Mouse (Mus musculus) lung, embryonic 14.5 days (tissue): Measurements from ENCODE around the gene Trim38. TPM values are rescaled to one million over a fixed set of nuclear protein-coding genes. Genes with fewer than 3 reads are reported as not detected.

Source experiments
- ATAC-seq: fragments of 200-750 bp; cut with Nextera tagmentation; 2 replicates; pipeline ENCODE4 v1.8.0; 2017; ENCODE audit warnings: mild to moderate bottlenecking, moderate TSS enrichment, moderate library complexity; ENCODE audit not compliant: insufficient read depth
- DNase-seq: peaks from one replicate; pipeline ENCODE4 v3.0.0-alpha.2; 2015
- H3K27ac ChIP-seq: fragments of 300-500 bp; sonication (generic); 2 replicates; pipeline ENCODE4 v1.5.1; 2014; ENCODE audit warnings: low read depth, mild to moderate bottlenecking, moderate library complexity
- H3K27me3 ChIP-seq: fragments of 300-500 bp; sonication (generic); 2 replicates; pipeline ENCODE4 v1.6.1; 2014; ENCODE audit warnings: low read length, control low read depth; ENCODE audit not compliant: insufficient read depth
- H3K36me3 ChIP-seq: fragments of 300-500 bp; sonication (generic); 2 replicates; pipeline ENCODE4 v1.6.1; 2014; ENCODE audit warnings: control low read depth; ENCODE audit not compliant: insufficient read depth
- H3K4me1 ChIP-seq: fragments of 300-500 bp; sonication (generic); 2 replicates; pipeline ENCODE4 v1.6.1; 2014; ENCODE audit warnings: antibody characterized with exemption, control low read depth; ENCODE audit not compliant: insufficient read depth
- H3K4me2 ChIP-seq: fragments of 300-500 bp; sonication (generic); 2 replicates; pipeline ENCODE4 v1.6.1; 2014; ENCODE audit warnings: mild to moderate bottlenecking
- H3K4me3 ChIP-seq: fragments of 300-500 bp; sonication (generic); 2 replicates; pipeline ENCODE4 v1.5.1; 2014; ENCODE audit warnings: low read depth, low read length
- H3K9ac ChIP-seq: fragments of 300-500 bp; sonication (generic); 2 replicates; pipeline ENCODE4 v1.6.1; 2014
- H3K9me3 ChIP-seq: fragments of 300-500 bp; sonication (generic); 2 replicates; pipeline ENCODE4 v1.6.1; 2016; ENCODE audit warnings: low read depth, low read length, control low read depth
- CTCF ChIP-seq: IDR thresholded peaks from 2 replicates; pipeline ENCODE4 v1.5.1; 2016; ENCODE audit warnings: antibody characterized with exemption, low read depth
- WGBS: fragments of 180-500 bp; shearing (Covaris S2); extraction: QIAGEN DNeasy Blood & Tissue Kit; methylation state at CpG from one replicate; pipeline ENCODE4 v1.1.7; 2014; 5-methylcytosine and 5-hydroxymethylcytosine counted together
- polyA plus RNA-seq: library from polyadenylated mRNA; unstranded; fragments of >200 nt; fragmentation: Nextera tagmentation; extraction: Ambion mirVana; gene quantifications from 2 replicates; pipeline ENCODE4 v1.2.1, GENCODE M21; 2014

The Trim38 gene
- polyA plus RNA-seq, 1 experiment from 2014 or later = not detected

DNA sequence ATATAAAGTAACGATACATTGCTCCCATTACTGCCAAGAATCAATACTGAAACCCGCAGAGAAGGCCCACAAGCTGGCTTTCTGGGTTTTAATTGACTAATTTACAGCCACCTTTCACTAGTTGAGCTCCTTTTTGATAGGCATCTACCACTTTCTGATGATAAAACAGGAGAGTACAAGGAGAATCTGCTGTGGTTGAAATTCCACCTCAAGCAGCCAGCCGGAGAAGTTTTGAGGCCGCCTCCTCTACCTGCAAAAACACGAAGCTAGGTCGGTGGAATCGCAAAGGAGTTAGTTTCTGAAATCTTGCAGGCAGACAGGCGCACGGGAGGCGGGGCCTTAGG lies 6.5 kb upstream of the Trim38 start:
- Histone ChIP-seq H3K9me3 (no peaks in the 10 kb centered on the region), H3K9ac (peak overlapping the region; percentile 76), H3K27me3 (no peaks in the 10 kb centered on the region), H3K4me1 (peaks cover 5% of the 10 kb centered on the region; the same call in 1 of the 2 replicates), H3K4me2 (peak overlapping the region; percentile 90), H3K27ac (peak overlapping the region; percentile 99), H3K4me3 (peak overlapping the region; percentile 54), H3K36me3 (no peaks in the 10 kb centered on the region)
- WGBS = under 1% methylated on average over 10 of the region's 10 CpGs
- ATAC-seq (no peak), DNase-seq (no peak)
- TF ChIP-seq CTCF = no peak

DNA sequence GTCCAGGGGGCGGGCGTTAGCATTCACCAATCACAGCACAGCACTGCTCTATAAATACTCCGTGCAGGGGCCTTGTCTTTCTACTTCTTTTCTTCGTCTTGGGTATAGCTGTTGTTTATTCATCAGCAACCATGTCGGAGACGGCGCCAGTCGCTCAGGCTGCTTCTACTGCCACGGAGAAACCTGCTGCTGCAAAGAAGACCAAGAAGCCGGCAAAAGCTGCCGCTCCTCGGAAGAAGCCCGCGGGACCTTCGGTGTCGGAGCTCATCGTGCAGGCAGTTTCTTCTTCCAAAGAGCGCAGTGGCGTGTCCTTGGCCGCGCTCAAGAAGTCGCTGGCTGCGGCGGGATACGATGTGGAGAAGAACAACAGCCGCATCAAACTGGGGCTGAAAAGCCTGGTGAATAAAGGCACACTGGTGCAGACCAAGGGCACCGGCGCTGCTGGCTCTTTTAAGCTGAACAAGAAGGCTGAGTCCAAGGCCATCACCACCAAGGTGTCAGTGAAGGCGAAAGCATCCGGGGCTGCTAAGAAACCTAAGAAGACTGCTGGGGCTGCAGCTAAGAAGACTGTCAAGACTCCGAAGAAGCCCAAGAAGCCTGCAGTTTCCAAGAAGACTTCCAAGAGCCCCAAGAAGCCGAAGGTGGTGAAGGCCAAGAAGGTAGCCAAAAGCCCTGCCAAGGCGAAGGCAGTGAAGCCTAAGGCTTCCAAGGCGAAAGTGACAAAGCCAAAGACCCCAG lies 6.0 kb upstream of the Trim38 start, which contains the start of gene Hist1h1a:
Gene Hist1h1a, plus strand, starts transcription at position 81 of the 738 bp plus-strand sequence.
- H3K4me1 ChIP-seq = peaks cover 5% of the 10 kb centered on the region; the same call in 1 of the 2 replicates
- DNase-seq = peak; percentile 98
- peak within 1 kb of the TSS; percentile 76 for H3K9ac ChIP-seq
- TF ChIP-seq CTCF = no peak
- H3K4me2 ChIP-seq = peak within 1 kb of the TSS; percentile 90
- peak within 1 kb of the TSS; percentile 99 for H3K27ac ChIP-seq
- 2% methylated on average over 34 of the region's 34 CpGs for WGBS
- no peaks in the 10 kb centered on the region for H3K27me3 ChIP-seq
- peak within 1 kb of the TSS; percentile 54 for H3K4me3 ChIP-seq
- peak; percentile 68 for ATAC-seq
- no peaks in the 10 kb centered on the region for H3K36me3 ChIP-seq
- H3K9me3 ChIP-seq = no peaks in the 10 kb centered on the region

DNA sequence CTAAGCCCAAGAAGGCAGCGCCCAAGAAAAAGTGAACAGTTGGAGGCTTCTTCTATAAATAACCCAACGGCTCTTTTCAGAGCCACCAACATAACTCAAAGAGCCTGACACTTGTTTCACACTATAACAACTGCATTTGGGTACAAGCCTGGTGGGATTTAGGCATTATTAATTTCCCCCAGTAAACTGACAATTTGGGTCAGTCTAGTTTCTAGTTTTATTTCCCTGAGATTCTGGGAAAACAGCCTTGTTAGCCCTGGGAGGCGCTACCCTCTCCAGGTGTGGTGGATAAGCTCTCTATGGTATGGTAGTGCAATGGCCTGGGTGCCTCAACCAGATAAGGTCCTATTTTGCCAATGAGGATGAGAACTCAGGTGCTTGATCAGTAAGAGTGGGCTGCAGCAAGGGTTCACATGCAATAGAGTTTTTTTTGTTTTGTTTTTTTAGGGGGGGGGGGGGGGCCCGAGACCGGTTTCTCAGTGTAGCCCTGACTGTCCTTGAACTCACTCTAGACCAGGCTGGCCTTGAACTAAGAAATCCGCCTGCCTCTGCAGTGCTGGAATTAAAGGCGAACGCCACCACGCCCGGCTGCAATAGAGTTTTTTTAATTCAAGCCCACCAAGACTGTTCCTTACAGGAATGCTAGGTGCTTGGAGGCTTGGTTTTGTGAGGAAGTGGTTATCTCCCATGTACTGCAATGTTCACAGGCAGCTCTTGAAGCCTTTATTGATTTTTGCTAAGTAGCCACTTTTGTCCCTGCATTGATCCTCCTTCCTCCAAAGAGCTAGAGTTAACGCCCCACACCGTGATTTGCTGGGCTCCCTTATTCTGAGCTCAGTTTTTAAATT lies 5.2 kb upstream of the Trim38 start:
- 27% methylated on average over 11 of the region's 12 CpGs for WGBS
- ATAC-seq = no peak
- DNase-seq = peak; percentile 38

DNA sequence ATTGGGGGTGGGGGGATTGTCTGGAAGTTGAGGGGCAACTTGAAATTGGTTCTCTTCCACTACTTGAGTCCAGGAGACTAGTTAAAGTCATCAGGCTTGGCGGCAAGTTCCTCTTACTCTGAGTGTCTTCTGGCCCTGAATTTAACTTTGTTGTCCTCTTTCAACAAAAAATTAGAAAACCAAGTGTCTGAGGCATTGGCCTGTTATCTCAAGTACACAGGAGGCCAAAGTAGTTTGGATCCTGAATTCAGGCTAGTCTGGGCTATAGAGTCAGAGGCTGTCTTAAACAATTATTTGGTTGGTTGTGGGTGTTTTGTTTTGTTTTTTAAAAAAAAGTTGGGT lies 4.6 kb upstream of the Trim38 start:
- ATAC-seq = no peak
- no peaks in the 10 kb centered on the region for H3K36me3 ChIP-seq
- no peak for TF ChIP-seq CTCF
- DNase-seq = no peak
- peak overlapping the region; percentile 66; the same call in 1 of the 2 replicates for H3K27ac ChIP-seq
- H3K9ac ChIP-seq = 0 out of 2 replicates have a peak overlapping the region, but pooled peaks have one; percentile 76
- no peaks in the 10 kb centered on the region for H3K9me3 ChIP-seq
- H3K4me3 ChIP-seq = no peak overlapping the region
- H3K27me3 ChIP-seq = no peaks in the 10 kb centered on the region
- peaks cover 5% of the 10 kb centered on the region; the same call in 1 of the 2 replicates for H3K4me1 ChIP-seq
- peak overlapping the region; percentile 90; the same call in 1 of the 2 replicates for H3K4me2 ChIP-seq
- WGBS = 44% methylated on average over 1 of the region's 1 CpGs

More for the DNA sequence above, 5.2 kb upstream of the Trim38 start:
- H3K4me3 ChIP-seq = peak overlapping the region; percentile 54
- peak overlapping the region; percentile 90 for H3K4me2 ChIP-seq
- H3K9ac ChIP-seq = peak overlapping the region; percentile 76
- no peak for TF ChIP-seq CTCF
- peaks cover 5% of the 10 kb centered on the region; the same call in 1 of the 2 replicates for H3K4me1 ChIP-seq
- H3K36me3 ChIP-seq = no peaks in the 10 kb centered on the region
- H3K27me3 ChIP-seq = no peaks in the 10 kb centered on the region
- H3K27ac ChIP-seq = peak overlapping the region; percentile 99
- no peaks in the 10 kb centered on the region for H3K9me3 ChIP-seq

- H3K4me3 ChIP-seq = no peak overlapping the region
- H3K4me2 ChIP-seq = no peak overlapping the region
- no peaks in the 10 kb centered on the region for H3K27me3 ChIP-seq
- H3K4me1 ChIP-seq = peaks cover 5% of the 10 kb centered on the region; the same call in 1 of the 2 replicates
- no peaks in the 10 kb centered on the region for H3K9me3 ChIP-seq
- TF ChIP-seq CTCF = no peak
- H3K36me3 ChIP-seq = no peaks in the 10 kb centered on the region
- no peak overlapping the region for H3K27ac ChIP-seq
- DNase-seq (no peak), ATAC-seq (no peak)
- H3K9ac ChIP-seq = no peak overlapping the region
Observed at GRCm38 (mm10) chr13:23766772-23767171, 2.9 kb upstream of the Trim38 start.

- DNase-seq (no peak), ATAC-seq (no peak)
- no peak overlapping the region for H3K9ac ChIP-seq
- H3K27ac ChIP-seq = no peak overlapping the region
- no peak overlapping the region for H3K4me3 ChIP-seq
- H3K27me3 ChIP-seq = no peaks in the 10 kb centered on the region
- H3K9me3 ChIP-seq = no peaks in the 10 kb centered on the region
- H3K36me3 ChIP-seq = no peaks in the 10 kb centered on the region
- TF ChIP-seq CTCF = no peak
- peaks cover 4% of the 10 kb centered on the region; the same call in 1 of the 2 replicates for H3K4me1 ChIP-seq
- no peak overlapping the region for H3K4me2 ChIP-seq
- WGBS = 47% methylated on average over 5 of the region's 5 CpGs
Observed at GRCm38 (mm10) chr13:23768834-23769397, 797 bp upstream of the Trim38 start.
